Mouse (Mus musculus) CH12.LX (cell line): ENCODE measurements at regions not wholly inside any gene's neighbourhood (a gene's known extent, or its start where the extent isn't known, plus 50 kb on each side); places are given as distances from the start of the nearest gene placed in this dataset.

ENCODE experiments used
- DNase-seq: peaks from one replicate; pipeline ENCODE4 v3.0.0-alpha.2; 2013; ENCODE audit errors: extremely low read depth
- H3K27ac ChIP-seq: 2 replicates; pipeline ENCODE4 v1.5.1; 2012; ENCODE audit warnings: low read depth, mild to moderate bottlenecking, control low read depth, moderate library complexity; ENCODE audit not compliant: insufficient read depth
- H3K27me3 ChIP-seq: replicated peaks from 2 replicates; pipeline ENCODE3; 2012; ENCODE audit warnings: inconsistent platforms
- H3K36me3 ChIP-seq, 2 experiments: replicated peaks in 1 of 2; 2 replicates each; pipeline versions ENCODE3 to v1.6.1; 2012; ENCODE audit warnings: inconsistent platforms in 1 of 2, low read length in 1 of 2, mild to moderate bottlenecking in 1 of 2, mixed read lengths in 1 of 2, moderate library complexity in 1 of 2; ENCODE audit not compliant: control insufficient read depth in 1 of 2, insufficient read depth in 1 of 2
- H3K4me1 ChIP-seq, 2 experiments: 2 replicates each; pipeline ENCODE4 v1.6.1; 2012; ENCODE audit warnings: inconsistent platforms in 1 of 2, moderate library complexity in 1 of 2; ENCODE audit not compliant: insufficient read depth in 2 of 2, control insufficient read depth in 1 of 2
- H3K4me2 ChIP-seq: 2 replicates; pipeline ENCODE4 v1.6.1; 2012; ENCODE audit warnings: low read depth, mild to moderate bottlenecking, control low read depth; ENCODE audit not compliant: poor library complexity, insufficient read depth, severe bottlenecking
- H3K4me3 ChIP-seq, 3 experiments: fragments of 150-350 bp in 1 of 3; sonication (generic) in 1 of 3; replicated peaks in 1 of 3; 2 replicates each; pipeline versions ENCODE3 to v1.5.1; 2011 to 2012; ENCODE audit warnings: low read depth in 2 of 3, low read length in 2 of 3, mild to moderate bottlenecking in 2 of 3, moderate library complexity in 2 of 3, control low read depth in 1 of 3, improper control_type of control experiment in 1 of 3, inconsistent platforms in 1 of 3, mixed read lengths in 1 of 3; ENCODE audit not compliant: poor library complexity in 1 of 3
- H3K79me2 ChIP-seq: replicated peaks from 2 replicates; pipeline ENCODE4 v1.6.1; 2012; ENCODE audit warnings: mild to moderate bottlenecking, moderate library complexity; ENCODE audit not compliant: control insufficient read depth, poor library complexity, insufficient read depth, severe bottlenecking; ENCODE audit errors: extremely low read depth
- H3K9ac ChIP-seq: 2 replicates; pipeline ENCODE4 v1.6.1; 2012; ENCODE audit warnings: low read depth, mild to moderate bottlenecking, control low read depth, moderate library complexity; ENCODE audit not compliant: insufficient read depth
- H3K9me3 ChIP-seq: replicated peaks from 2 replicates; pipeline ENCODE3; 2012; ENCODE audit warnings: low read length, inconsistent platforms, mixed read lengths
- BHLHE40 ChIP-seq: IDR thresholded peaks from 2 replicates; pipeline ENCODE4 v1.6.1; 2011; ENCODE audit warnings: mild to moderate bottlenecking, low read depth, low read length, improper control_type of control experiment
- CHD1 ChIP-seq: IDR thresholded peaks from 2 replicates; pipeline ENCODE4 v1.6.1; 2012; ENCODE audit warnings: low read depth, low read length, improper control_type of control experiment, inconsistent platforms
- CHD2 ChIP-seq: IDR thresholded peaks from 2 replicates; pipeline ENCODE4 v1.6.1; 2011; ENCODE audit warnings: low read length, improper control_type of control experiment
- CTCF ChIP-seq, 2 experiments: IDR thresholded peaks in 1 of 2; conservative IDR thresholded peaks in 1 of 2; 2 replicates each; pipeline ENCODE4 v1.5.1; 2011 to 2012; ENCODE audit warnings: low read depth in 2 of 2, low read length in 2 of 2, improper control_type of control experiment in 1 of 2, inconsistent platforms in 1 of 2, mild to moderate bottlenecking in 1 of 2, moderate library complexity in 1 of 2
- E2F4 ChIP-seq: IDR thresholded peaks from 2 replicates; pipeline ENCODE4 v1.6.1; 2011; ENCODE audit warnings: low read depth, low read length, improper control_type of control experiment; ENCODE audit not compliant: insufficient replicate concordance
- ELF1 ChIP-seq: IDR thresholded peaks from 2 replicates; pipeline ENCODE4 v1.6.1; 2014; ENCODE audit warnings: low read depth, mild to moderate bottlenecking, inconsistent platforms, low read length, improper control_type of control experiment
- EP300 ChIP-seq: IDR thresholded peaks from 2 replicates; pipeline ENCODE4 v1.6.1; 2011; ENCODE audit warnings: low read length, improper control_type of control experiment
- ETS1 ChIP-seq: conservative IDR thresholded peaks from 2 replicates; pipeline ENCODE4 v1.6.1; 2012; ENCODE audit warnings: low read depth, mild to moderate bottlenecking, inconsistent platforms, low read length, improper control_type of control experiment, moderate library complexity
- GABPA ChIP-seq: IDR thresholded peaks from 2 replicates; pipeline ENCODE4 v1.6.1; 2012; ENCODE audit warnings: low read depth, low read length, improper control_type of control experiment, inconsistent platforms; ENCODE audit not compliant: insufficient replicate concordance
- HCFC1 ChIP-seq: IDR thresholded peaks from 2 replicates; pipeline ENCODE4 v1.6.1; 2012; ENCODE audit warnings: low read depth, mild to moderate bottlenecking, inconsistent platforms, low read length, improper control_type of control experiment
- IRF4 ChIP-seq: IDR thresholded peaks from 2 replicates; pipeline ENCODE4 v1.6.1; 2014; ENCODE audit warnings: low read depth, mild to moderate bottlenecking, inconsistent platforms, low read length, improper control_type of control experiment
- JUN ChIP-seq: IDR thresholded peaks from 2 replicates; pipeline ENCODE4 v1.6.1; 2011; ENCODE audit warnings: low read depth, mild to moderate bottlenecking, low read length, improper control_type of control experiment, moderate library complexity; ENCODE audit not compliant: insufficient read depth
- JUND ChIP-seq: conservative IDR thresholded peaks from 2 replicates; pipeline ENCODE4 v1.6.1; 2011; ENCODE audit warnings: low read depth, low read length, improper control_type of control experiment
- MAFK ChIP-seq: IDR thresholded peaks from 2 replicates; pipeline ENCODE4 v1.6.1; 2011; ENCODE audit warnings: low read length, improper control_type of control experiment; ENCODE audit not compliant: insufficient replicate concordance
- MAX ChIP-seq: IDR thresholded peaks from 2 replicates; pipeline ENCODE4 v1.6.1; 2011; ENCODE audit warnings: low read length, improper control_type of control experiment
- MAZ ChIP-seq: IDR thresholded peaks from 2 replicates; pipeline ENCODE4 v1.6.1; 2012; ENCODE audit warnings: low read depth, mild to moderate bottlenecking, inconsistent platforms, low read length, improper control_type of control experiment, moderate library complexity
- MEF2A ChIP-seq: IDR thresholded peaks from 2 replicates; pipeline ENCODE4 v1.6.1; 2014; ENCODE audit warnings: low read depth, mild to moderate bottlenecking, inconsistent platforms, low read length, improper control_type of control experiment, borderline replicate concordance
- MXI1 ChIP-seq: IDR thresholded peaks from 2 replicates; pipeline ENCODE4 v1.6.1; 2011; ENCODE audit warnings: mild to moderate bottlenecking, low read depth, low read length, improper control_type of control experiment
- MYC ChIP-seq: IDR thresholded peaks from 2 replicates; pipeline ENCODE4 v1.6.1; 2011; ENCODE audit warnings: low read depth, mild to moderate bottlenecking, improper control_type of control experiment, low read length
- NELFE ChIP-seq: IDR thresholded peaks from 2 replicates; pipeline ENCODE4 v1.6.1; 2011; ENCODE audit warnings: low read depth, low read length, improper control_type of control experiment
- NRF1 ChIP-seq: IDR thresholded peaks from 2 replicates; pipeline ENCODE4 v1.6.1; 2014; ENCODE audit warnings: low read depth, mild to moderate bottlenecking, inconsistent platforms, low read length, improper control_type of control experiment, moderate library complexity
- PAX5 ChIP-seq: IDR thresholded peaks from 2 replicates; pipeline ENCODE4 v1.6.1; 2012; ENCODE audit warnings: low read length, inconsistent platforms, mixed read lengths
- POLR2A ChIP-seq: IDR thresholded peaks from 2 replicates; pipeline ENCODE4 v1.6.1; 2011; ENCODE audit warnings: low read depth, mild to moderate bottlenecking, improper control_type of control experiment, low read length
- POLR2AphosphoS2 ChIP-seq: IDR thresholded peaks from 2 replicates; pipeline ENCODE4 v1.6.1; 2011; ENCODE audit warnings: low read depth, low read length, improper control_type of control experiment
- RCOR1 ChIP-seq: conservative IDR thresholded peaks from 2 replicates; pipeline ENCODE4 v1.6.1; 2012; ENCODE audit warnings: low read depth, mild to moderate bottlenecking, inconsistent platforms, low read length, improper control_type of control experiment
- SIN3A ChIP-seq: IDR thresholded peaks from 2 replicates; pipeline ENCODE4 v1.6.1; 2012; ENCODE audit warnings: low read length, improper control_type of control experiment, inconsistent platforms
- TBP ChIP-seq: conservative IDR thresholded peaks from 2 replicates; pipeline ENCODE4 v1.6.1; 2011; ENCODE audit warnings: low read depth, low read length, improper control_type of control experiment
- TCF12 ChIP-seq: IDR thresholded peaks from 2 replicates; pipeline ENCODE4 v1.6.1; 2014; ENCODE audit warnings: low read depth, mild to moderate bottlenecking, inconsistent platforms, low read length, improper control_type of control experiment
- USF1 ChIP-seq: IDR thresholded peaks from 2 replicates; pipeline ENCODE4 v1.6.1; 2014; ENCODE audit warnings: low read depth, mild to moderate bottlenecking, inconsistent platforms, low read length, improper control_type of control experiment
- USF2 ChIP-seq: conservative IDR thresholded peaks from 2 replicates; pipeline ENCODE4 v1.6.1; 2011; ENCODE audit warnings: low read depth, low read length, improper control_type of control experiment
- ZC3H11A ChIP-seq: IDR thresholded peaks from 2 replicates; pipeline ENCODE4 v1.6.1; 2012; ENCODE audit warnings: low read depth, mild to moderate bottlenecking, inconsistent platforms, low read length, improper control_type of control experiment
- ZKSCAN1 ChIP-seq: IDR thresholded peaks from 2 replicates; pipeline ENCODE4 v1.6.1; 2012; ENCODE audit warnings: low read depth, inconsistent platforms, low read length, improper control_type of control experiment, borderline replicate concordance
- ZMIZ1 ChIP-seq: IDR thresholded peaks from 2 replicates; pipeline ENCODE4 v1.6.1; 2012; ENCODE audit warnings: low read depth, mild to moderate bottlenecking, inconsistent platforms, low read length, improper control_type of control experiment
- ZNF384 ChIP-seq: IDR thresholded peaks from 2 replicates; pipeline ENCODE4 v1.6.1; 2012; ENCODE audit warnings: low read depth, low read length, improper control_type of control experiment, inconsistent platforms
- dilution Hi-C: fragments of 300-500 bp; cut with MboI; formaldehyde crosslinking; loops from 2 replicates; pipeline ENCODE4 v1.14.3; 2020; ENCODE audit warnings: low sequenced_read_pairs; ENCODE audit not compliant: extremely low pct_unique_long_range_greater_than_20kb, extremely low pct_ligation_motif_present
- in situ Hi-C: fragments of 300-500 bp; cut with MboI; formaldehyde crosslinking; loops from 3 replicates; pipeline ENCODE4 v1.14.3; 2019; ENCODE audit warnings: low sequenced_read_pairs, low pct_ligation_motif_present, low pct_unique_long_range_greater_than_20kb, mixed read lengths

DNA sequence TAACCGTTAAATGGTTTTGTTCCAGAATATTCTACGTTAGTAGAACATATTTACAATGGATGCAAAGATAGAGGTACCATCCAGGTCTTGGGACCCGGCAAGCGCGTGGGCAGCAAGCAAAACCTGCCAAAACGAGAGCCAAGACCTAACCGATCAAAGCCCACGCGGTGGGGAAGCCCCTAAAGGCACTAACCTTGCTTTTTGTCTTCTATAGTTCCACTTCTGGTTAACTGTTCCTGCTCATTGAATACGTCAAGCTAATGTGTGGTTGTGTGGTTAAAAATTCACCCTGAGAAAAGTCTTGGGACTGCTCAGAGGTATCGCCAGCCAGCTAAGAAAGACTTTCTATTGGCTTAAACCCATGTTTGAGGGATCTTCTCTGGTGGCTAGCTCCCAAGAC lies 55.9 kb upstream of the Cand1 start:
- TF ChIP-seq ZMIZ1: peak; percentile 18; the same call in 1 of the 2 replicates
- TF ChIP-seq CHD2: no peak
- TF ChIP-seq MYC: peak; percentile 98
- no peak for TF ChIP-seq USF2
- TF ChIP-seq GABPA: no peak
- no peak for TF ChIP-seq TBP
- TF ChIP-seq HCFC1: no peak
- TF ChIP-seq EP300: peak; percentile 53; the same call in 1 of the 2 replicates
- no peak for TF ChIP-seq ZNF384
- TF ChIP-seq MAFK: peak; percentile 77
- TF ChIP-seq BHLHE40: peak; percentile 59
- TF ChIP-seq NELFE: peak; percentile 56; the same call in 1 of the 2 replicates
- no peak for TF ChIP-seq ZKSCAN1
- TF ChIP-seq IRF4: peak; percentile 60; the same call in 1 of the 2 replicates
- TF ChIP-seq JUND: no peak; the same call in 1 of the 2 replicates
- peak; percentile 70 for TF ChIP-seq TCF12
- TF ChIP-seq CHD1: 0 out of 2 replicates have a peak, but pooled peaks have one; percentile 38
- peak; percentile 88 for TF ChIP-seq MXI1
- no peak for TF ChIP-seq PAX5
- no peak for TF ChIP-seq RCOR1
- TF ChIP-seq ETS1: peak; percentile 67
- no peak for TF ChIP-seq POLR2AphosphoS2
- TF ChIP-seq SIN3A: peak; percentile 70; the same call in 1 of the 2 replicates
- TF ChIP-seq JUN: no peak
- no peak for TF ChIP-seq MAZ
- TF ChIP-seq ELF1: no peak
- no peak for TF ChIP-seq ZC3H11A
- no peak for TF ChIP-seq E2F4
- TF ChIP-seq MEF2A: peak; percentile 73; the same call in 1 of the 2 replicates
- TF ChIP-seq POLR2A: peak; percentile 52
- no peak for TF ChIP-seq CTCF (conservative IDR thresholded peaks at IDR 0.05 in 1 of 2, IDR thresholded peaks at IDR 0.05 in 1 of 2; ENCODE audit: low read depth in 2 of 2, low read length in 2 of 2)
- TF ChIP-seq NRF1: peak; percentile 21; the same call in 1 of the 2 replicates
- no peak for TF ChIP-seq USF1
- peak; percentile 94 for TF ChIP-seq MAX
- TF ChIP-seq, all 38 proteins: peak for 16
- no peaks in the 10 kb centered on the region for H3K27me3 ChIP-seq
- no peak overlapping the region for H3K27ac ChIP-seq
- H3K79me2 ChIP-seq: no peaks in the 10 kb centered on the region
- in situ Hi-C loops (no loop called here), dilution Hi-C loops (no loop called here)
- peak; percentile 88 for DNase-seq
- peak overlapping the region; percentile 67; the same call in 1 of the 2 replicates for H3K4me2 ChIP-seq
- no peaks in the 10 kb centered on the region for H3K9me3 ChIP-seq
- H3K9ac ChIP-seq: peak overlapping the region; percentile 24; the same call in 1 of the 2 replicates
- H3K4me1 ChIP-seq: peaks cover 2 to 30% of the 10 kb centered on the region in 2 experiments; a peak in 2 of 4 replicates
- H3K36me3 ChIP-seq: no peaks in the 10 kb centered on the region
- peak overlapping the region in 1 of 3 experiments; percentile 9 for H3K4me3 ChIP-seq
